Mouse (Mus musculus) CD8-positive naive resting alpha-beta T cell, adult 57 days (primary cell): ENCODE results near the gene Slc23a4. TPM values are rescaled to one million over a fixed set of nuclear protein-coding genes. Genes with fewer than 3 reads are reported as not detected.

Experiments
- total RNA-seq: library from RNA; stranded (reverse); gene quantifications from one replicate; pipeline ENCODE4 v1.2.4, GENCODE M21; 2023

Slc23a4 gene
- total RNA-seq: 1.5 TPM

GRCm38 (mm10) chr6:34988081-34988761 is at the start of gene Slc23a4:
TSS of gene Slc23a4 (minus strand) at chr6:34988404.

GRCm38 (mm10) chr6:34919956-34920355 is 68.2 kb downstream of the Slc23a4 start, which contains the start of gene Stra8:
TSS of gene Stra8 (plus strand) at chr6:34920163.

GRCm38 (mm10) chr6:34910371-34911219 is 77.6 kb downstream of the Slc23a4 start, which contains the start of gene Wdr91:
TSS of gene Wdr91 (minus strand) at chr6:34910876.

Other genes with a start within 250 kb of the Slc23a4 start
- gene Agbl3, start 208.0 kb downstream of the Slc23a4 start, total RNA-seq: 4.1 TPM
- 9.3 TPM for gene Tmem140, start 125.3 kb downstream of the Slc23a4 start, total RNA-seq
- gene Cyren, start 110.3 kb downstream of the Slc23a4 start, total RNA-seq: 7.1 TPM
- gene Wdr91, start 77.5 kb downstream of the Slc23a4 start, total RNA-seq: 47.9 TPM
- not detected for gene Stra8, start 68.2 kb downstream of the Slc23a4 start, total RNA-seq
- gene Cnot4, start 145.3 kb upstream of the Slc23a4 start, total RNA-seq: 50.2 TPM
- gene Nup205, start 189.0 kb upstream of the Slc23a4 start, total RNA-seq: 48.2 TPM